Mouse (Mus musculus): Measurements from ENCODE around the gene Hnrnpa1.
"Not testable (repeated sequence)": the region's sequence is repeated elsewhere in the genome, so short reads cannot be mapped to it uniquely, and the experiment has no call there.

- not testable (repeated sequence) for TF ChIP-seq POLR2A (IDR thresholded peaks at IDR 0.05; ENCODE audit: low read depth, low read length); CTCF (IDR thresholded peaks at IDR 0.05; ENCODE audit: extremely low read depth, insufficient read depth, insufficient read length, insufficient replicate concordance)
Observed at GRCm38 (mm10) chr15:103241071-103242018, 1.1 kb downstream of the Hnrnpa1 start.
